Mouse (Mus musculus): ENCODE data around the gene 4930562C15Rik. TPM values are rescaled to one million over a fixed set of nuclear protein-coding genes. Genes with fewer than 3 reads are reported as not detected.

4930562C15Rik gene
- polyA plus RNA-seq, 1 experiment, result not detected

GRCm38 (mm10) chr16:4890201-4890709, 55.0 kb downstream of the 4930562C15Rik start:
- no peak overlapping the region for H3K4me3 ChIP-seq (ENCODE audit: low read depth, low read length)

GRCm38 (mm10) chr16:4892171-4892570, 57.0 kb downstream of the 4930562C15Rik start:
- Histone ChIP-seq H3K27ac (ENCODE audit: insufficient read depth, low read length) (0 out of 2 replicates have a peak overlapping the region, but pooled peaks have one; percentile 14), H3K4me1 (ENCODE audit: control insufficient read depth, insufficient read depth, low read length) (peaks cover 8% of the 10 kb centered on the region), H3K9ac (ENCODE audit: low read depth, poor library complexity, severe bottlenecking) (no peak overlapping the region), H3K27me3 (ENCODE audit: control insufficient read depth, insufficient read depth, low read length, poor library complexity, severe bottlenecking) (no peaks in the 10 kb centered on the region), H3K36me3 (ENCODE audit: control insufficient read depth, insufficient read depth, low read length, poor library complexity, severe bottlenecking) (no peaks in the 10 kb centered on the region), H3K9me3 (replicated peaks; ENCODE audit: control insufficient read depth, insufficient read depth, low read length, poor library complexity, severe bottlenecking) (no peaks in the 10 kb centered on the region), H3K4me3 (ENCODE audit: low read depth, low read length) (no peak overlapping the region)
- no peak for TF ChIP-seq CTCF (IDR thresholded peaks at IDR 0.05; ENCODE audit: low read depth, low read length)
- no peak for TF ChIP-seq POLR2A (IDR thresholded peaks at IDR 0.05; ENCODE audit: insufficient read depth, low read length)
- no peak for TF ChIP-seq EP300 (IDR thresholded peaks at IDR 0.05; ENCODE audit: insufficient read depth, low read depth, low read length)

More at GRCm38 (mm10) chr16:4890201-4890709, 55.0 kb downstream of the 4930562C15Rik start:
- TF ChIP-seq CTCF (IDR thresholded peaks at IDR 0.05; ENCODE audit: low read depth, low read length), result no peak
- TF ChIP-seq EP300 (IDR thresholded peaks at IDR 0.05; ENCODE audit: insufficient read depth, low read depth, low read length), result no peak
- no peak for TF ChIP-seq POLR2A (IDR thresholded peaks at IDR 0.05; ENCODE audit: insufficient read depth, low read length)
- Histone ChIP-seq H3K9ac (ENCODE audit: low read depth, poor library complexity, severe bottlenecking) (no peak overlapping the region), H3K27me3 (ENCODE audit: control insufficient read depth, insufficient read depth, low read length, poor library complexity, severe bottlenecking) (no peaks in the 10 kb centered on the region), H3K27ac (ENCODE audit: insufficient read depth, low read length) (no peak overlapping the region), H3K9me3 (replicated peaks; ENCODE audit: control insufficient read depth, insufficient read depth, low read length, poor library complexity, severe bottlenecking) (no peaks in the 10 kb centered on the region), H3K36me3 (ENCODE audit: control insufficient read depth, insufficient read depth, low read length, poor library complexity, severe bottlenecking) (no peaks in the 10 kb centered on the region), H3K4me1 (ENCODE audit: control insufficient read depth, insufficient read depth, low read length) (peaks cover 4% of the 10 kb centered on the region)

- TF ChIP-seq CTCF (IDR thresholded peaks at IDR 0.05; ENCODE audit: low read depth, low read length), result no peak
- no peak for TF ChIP-seq EP300 (IDR thresholded peaks at IDR 0.05; ENCODE audit: insufficient read depth, low read depth, low read length)
- TF ChIP-seq POLR2A (IDR thresholded peaks at IDR 0.05; ENCODE audit: insufficient read depth, low read length), result no peak
- Histone ChIP-seq H3K36me3 (ENCODE audit: control insufficient read depth, insufficient read depth, low read length, poor library complexity, severe bottlenecking) (no peaks in the 10 kb centered on the region), H3K4me3 (ENCODE audit: low read depth, low read length) (no peak overlapping the region), H3K27me3 (ENCODE audit: control insufficient read depth, insufficient read depth, low read length, poor library complexity, severe bottlenecking) (no peaks in the 10 kb centered on the region), H3K9ac (ENCODE audit: low read depth, poor library complexity, severe bottlenecking) (no peak overlapping the region), H3K9me3 (replicated peaks; ENCODE audit: control insufficient read depth, insufficient read depth, low read length, poor library complexity, severe bottlenecking) (no peaks in the 10 kb centered on the region), H3K27ac (ENCODE audit: insufficient read depth, low read length) (peak overlapping the region; percentile 85), H3K4me1 (ENCODE audit: control insufficient read depth, insufficient read depth, low read length) (peaks cover 8% of the 10 kb centered on the region)
Measured at GRCm38 (mm10) chr16:4894201-4894908, 59.1 kb downstream of the 4930562C15Rik start.

- no peak overlapping the region for H3K4me3 ChIP-seq (ENCODE audit: low read depth, low read length)
- no peak overlapping the region for H3K27ac ChIP-seq (ENCODE audit: insufficient read depth, low read length)
- H3K4me1 ChIP-seq (ENCODE audit: control insufficient read depth, insufficient read depth, low read length), result peaks cover 8% of the 10 kb centered on the region
- H3K36me3 ChIP-seq (ENCODE audit: control insufficient read depth, insufficient read depth, low read length, poor library complexity, severe bottlenecking), result no peaks in the 10 kb centered on the region
- TF ChIP-seq POLR2A (IDR thresholded peaks at IDR 0.05; ENCODE audit: insufficient read depth, low read length) (no peak), EP300 (IDR thresholded peaks at IDR 0.05; ENCODE audit: insufficient read depth, low read depth, low read length) (no peak), CTCF (IDR thresholded peaks at IDR 0.05; ENCODE audit: low read depth, low read length) (no peak)
- no peaks in the 10 kb centered on the region for H3K9me3 ChIP-seq (replicated peaks; ENCODE audit: control insufficient read depth, insufficient read depth, low read length, poor library complexity, severe bottlenecking)
- H3K27me3 ChIP-seq (ENCODE audit: control insufficient read depth, insufficient read depth, low read length, poor library complexity, severe bottlenecking), result no peaks in the 10 kb centered on the region
- no peak overlapping the region for H3K9ac ChIP-seq (ENCODE audit: low read depth, poor library complexity, severe bottlenecking)
Measured at GRCm38 (mm10) chr16:4896249-4897027, 61.2 kb downstream of the 4930562C15Rik start.

- Histone ChIP-seq H3K9me3 (replicated peaks; ENCODE audit: control insufficient read depth, insufficient read depth, low read length, poor library complexity, severe bottlenecking) (no peaks in the 10 kb centered on the region), H3K27ac (ENCODE audit: insufficient read depth, low read length) (no peak overlapping the region), H3K9ac (ENCODE audit: low read depth, poor library complexity, severe bottlenecking) (no peak overlapping the region), H3K4me1 (ENCODE audit: control insufficient read depth, insufficient read depth, low read length) (peaks cover 8% of the 10 kb centered on the region), H3K4me3 (ENCODE audit: low read depth, low read length) (no peak overlapping the region), H3K27me3 (ENCODE audit: control insufficient read depth, insufficient read depth, low read length, poor library complexity, severe bottlenecking) (no peaks in the 10 kb centered on the region), H3K36me3 (ENCODE audit: control insufficient read depth, insufficient read depth, low read length, poor library complexity, severe bottlenecking) (no peaks in the 10 kb centered on the region)
- TF ChIP-seq EP300 (IDR thresholded peaks at IDR 0.05; ENCODE audit: insufficient read depth, low read depth, low read length), result no peak
- peak; percentile 87 for TF ChIP-seq CTCF (IDR thresholded peaks at IDR 0.05; ENCODE audit: low read depth, low read length)
- TF ChIP-seq POLR2A (IDR thresholded peaks at IDR 0.05; ENCODE audit: insufficient read depth, low read length), result no peak
Measured at GRCm38 (mm10) chr16:4897146-4897730, 62.0 kb downstream of the 4930562C15Rik start.

Measured in ES-Bruce4 (cell line).